Mouse (Mus musculus) midbrain, embryonic 16.5 days (tissue): ENCODE measurements around the gene Isoc2b. TPM values are rescaled to one million over a fixed set of nuclear protein-coding genes. Genes with fewer than 3 reads are reported as not detected.
A peak's percentile ranks its signal among the peaks of the same experiment; 100 is the strongest.
"Not testable (repeated sequence)": the region's sequence is repeated elsewhere in the genome, so short reads cannot be mapped to it uniquely, and the experiment has no call there.

Experiments
- ATAC-seq: fragments of 200-750 bp; cut with Nextera tagmentation; 2 replicates; pipeline ENCODE4 v1.8.0; 2017; ENCODE audit warnings: moderate TSS enrichment
- H3K27ac ChIP-seq: fragments of 300-500 bp; sonication (generic); 2 replicates; pipeline ENCODE4 v1.5.1; 2014; ENCODE audit warnings: mild to moderate bottlenecking, low read length, mixed read lengths
- H3K27me3 ChIP-seq: fragments of 300-500 bp; sonication (generic); 2 replicates; pipeline ENCODE4 v1.6.1; 2014; ENCODE audit warnings: low read depth, low read length, mixed read lengths; ENCODE audit not compliant: control insufficient read depth, insufficient read depth
- H3K36me3 ChIP-seq: fragments of 300-500 bp; sonication (generic); 2 replicates; pipeline ENCODE4 v1.6.1; 2014; ENCODE audit warnings: mild to moderate bottlenecking, low read length, moderate library complexity, mixed read lengths; ENCODE audit not compliant: control insufficient read depth, insufficient read depth
- H3K4me1 ChIP-seq: fragments of 300-500 bp; sonication (generic); 2 replicates; pipeline ENCODE4 v1.6.1; 2014; ENCODE audit warnings: mild to moderate bottlenecking, low read length, mixed read lengths; ENCODE audit not compliant: control insufficient read depth, insufficient read depth
- H3K4me2 ChIP-seq: fragments of 300-500 bp; sonication (generic); 2 replicates; pipeline ENCODE4 v1.6.1; 2014; ENCODE audit warnings: mild to moderate bottlenecking, low read length, mixed read lengths
- H3K4me3 ChIP-seq: fragments of 300-500 bp; sonication (generic); 2 replicates; pipeline ENCODE4 v1.5.1; 2014; ENCODE audit warnings: low read depth, mild to moderate bottlenecking, low read length, moderate library complexity, mixed read lengths
- H3K9ac ChIP-seq: fragments of 300-500 bp; sonication (generic); 2 replicates; pipeline ENCODE4 v1.6.1; 2014; ENCODE audit warnings: low read depth, low read length, mixed read lengths
- H3K9me3 ChIP-seq: fragments of 300-500 bp; sonication (generic); replicated peaks from 2 replicates; pipeline ENCODE4 v1.6.1; 2014; ENCODE audit warnings: mild to moderate bottlenecking, low read length, mixed read lengths; ENCODE audit not compliant: control insufficient read depth, poor library complexity, severe bottlenecking
- WGBS: fragments of 180-500 bp; shearing (Covaris S2); extraction: QIAGEN DNeasy Blood & Tissue Kit; methylation state at CpG from one replicate; pipeline ENCODE4 v1.1.7; 2014; 5-methylcytosine and 5-hydroxymethylcytosine counted together
- polyA plus RNA-seq: library from polyadenylated mRNA; unstranded; fragments of >200 nt; fragmentation: Nextera tagmentation; extraction: Ambion mirVana; gene quantifications from 2 replicates; pipeline ENCODE4 v1.2.1, GENCODE M21; 2015

Isoc2b gene
- polyA plus RNA-seq, 1 experiment from 2014 or later: 5.0 TPM

DNA sequence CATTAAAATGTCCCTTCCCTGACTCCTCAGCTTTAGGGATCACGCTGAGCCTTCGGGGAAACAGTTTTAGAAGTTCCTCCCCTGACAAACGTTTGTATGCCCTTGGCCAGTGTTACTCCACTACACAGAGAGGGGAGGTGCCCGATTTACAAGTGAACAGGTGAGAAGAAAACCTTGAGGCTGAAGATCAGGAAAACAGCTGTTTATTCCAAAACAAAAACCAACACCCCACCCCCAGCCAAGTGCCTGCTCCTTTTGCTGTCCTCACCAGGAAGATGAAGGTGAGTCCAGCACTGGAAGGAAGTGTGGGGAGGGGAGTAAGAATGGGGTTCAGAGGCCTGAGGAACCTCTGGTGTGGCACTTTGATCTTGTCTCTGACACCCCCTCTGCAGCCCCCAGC is 44.7 kb downstream of the Isoc2b start:
- H3K9ac ChIP-seq: no peak overlapping the region
- no peak overlapping the region for H3K27ac ChIP-seq
- no peaks in the 10 kb centered on the region for H3K4me1 ChIP-seq
- whole genome bisulfite sequencing: 66% methylated on average over 4 of the region's 4 CpGs
- H3K36me3 ChIP-seq: peaks cover 25% of the 10 kb centered on the region
- no peaks in the 10 kb centered on the region for H3K9me3 ChIP-seq
- no peak overlapping the region for H3K4me3 ChIP-seq
- ATAC-seq: no peak
- no peaks in the 10 kb centered on the region for H3K27me3 ChIP-seq
- H3K4me2 ChIP-seq: no peak overlapping the region

DNA sequence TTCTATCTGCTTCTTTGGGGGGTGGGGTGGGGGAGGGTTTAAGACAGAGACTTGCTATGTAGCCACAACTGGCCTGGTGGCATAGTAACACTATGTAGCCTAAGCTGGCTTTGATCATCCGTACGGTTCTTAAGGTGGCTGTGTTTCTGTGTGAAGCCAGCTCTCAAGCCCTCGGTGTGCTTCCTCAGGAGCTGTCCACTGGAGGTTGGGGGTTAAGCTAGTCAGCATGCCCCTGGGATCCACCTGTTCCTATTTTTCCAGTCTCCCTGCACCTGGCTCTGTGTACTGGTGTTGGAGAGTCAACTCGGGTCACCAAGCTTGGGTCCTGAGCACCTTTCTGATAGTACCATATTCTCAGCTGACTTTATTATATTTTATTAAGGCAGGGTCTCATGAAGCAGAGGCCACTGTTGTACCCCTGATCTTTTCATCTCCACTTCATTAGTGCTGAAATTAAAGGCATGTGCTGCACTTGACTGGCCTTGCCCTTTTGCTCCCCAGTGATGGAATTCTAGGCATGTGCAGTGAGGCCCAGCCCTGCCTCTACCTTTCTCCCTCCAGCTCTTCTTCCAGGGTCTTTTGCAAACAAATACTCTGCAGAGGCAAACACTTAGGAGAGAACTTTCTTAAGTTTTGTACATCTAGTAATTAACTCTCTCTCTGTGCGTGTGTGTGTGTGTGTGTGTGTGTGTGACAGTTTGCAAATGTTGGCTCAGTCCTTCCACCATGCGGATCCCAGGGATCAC is 47.7 kb downstream of the Isoc2b start:
- ATAC-seq: no peak
- 80% methylated on average over 6 of the region's 6 CpGs for WGBS
- H3K36me3 ChIP-seq: peaks cover under 1% of the 10 kb centered on the region; the same call in 1 of the 2 replicates

DNA sequence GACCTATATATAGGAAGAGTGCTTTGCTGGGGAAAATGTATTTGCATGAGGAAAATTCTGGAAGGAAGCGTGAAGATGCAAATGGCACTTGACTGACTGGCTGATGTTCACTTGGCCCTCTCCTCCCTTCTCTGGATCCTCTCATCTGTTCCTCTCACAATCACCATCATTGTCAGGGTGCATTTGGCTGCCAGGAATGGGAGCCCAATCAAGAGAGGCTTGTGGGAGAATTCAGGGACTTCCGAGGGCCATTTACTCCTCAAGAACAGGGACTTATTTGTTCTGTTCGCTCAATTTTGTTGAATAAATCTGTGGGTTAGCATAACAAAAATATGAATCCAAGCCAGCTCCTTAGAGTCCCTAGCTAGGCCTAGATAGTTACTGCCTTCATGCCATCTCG is 48.4 kb downstream of the Isoc2b start:
- Histone ChIP-seq H3K4me1 (no peaks in the 10 kb centered on the region), H3K4me3 (no peak overlapping the region), H3K36me3 (no peaks in the 10 kb centered on the region), H3K9me3 (no peaks in the 10 kb centered on the region), H3K27me3 (no peaks in the 10 kb centered on the region), H3K27ac (no peak overlapping the region), H3K4me2 (no peak overlapping the region), H3K9ac (no peak overlapping the region)
- no peak for ATAC-seq
- WGBS: 79% methylated on average over 4 of the region's 4 CpGs

More for the DNA sequence above, 47.7 kb downstream of the Isoc2b start:
- Histone ChIP-seq H3K9ac (no peak overlapping the region), H3K4me2 (no peak overlapping the region), H3K9me3 (no peaks in the 10 kb centered on the region), H3K27ac (no peak overlapping the region), H3K27me3 (no peaks in the 10 kb centered on the region), H3K4me1 (no peaks in the 10 kb centered on the region), H3K4me3 (no peak overlapping the region)

DNA sequence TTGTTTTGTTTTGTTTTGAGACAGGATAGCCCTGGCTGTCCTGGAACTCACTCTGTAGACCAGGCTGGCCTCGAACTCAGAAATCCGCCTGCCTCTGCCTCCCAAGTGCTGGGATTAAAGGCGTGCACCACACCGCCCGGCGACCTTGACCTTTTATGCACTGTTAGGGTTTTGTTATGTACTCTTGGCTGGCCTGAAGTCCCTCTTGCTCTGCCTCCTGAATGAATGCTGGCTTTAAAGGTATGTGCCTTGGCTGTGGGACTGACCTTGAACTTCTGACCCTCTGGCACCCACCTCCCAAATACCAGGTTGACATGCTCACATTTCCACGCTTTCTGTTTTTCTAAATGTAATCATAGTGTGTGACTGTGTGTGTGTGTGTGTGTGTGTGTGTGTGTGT is 49.1 kb downstream of the Isoc2b start:
- not testable (repeated sequence) for H3K4me2 ChIP-seq, H3K4me1 ChIP-seq, H3K27ac ChIP-seq, H3K9ac ChIP-seq, H3K9me3 ChIP-seq, ATAC-seq, H3K27me3 ChIP-seq, H3K4me3 ChIP-seq, H3K36me3 ChIP-seq
- 90% methylated on average over 7 of the region's 7 CpGs for WGBS

DNA sequence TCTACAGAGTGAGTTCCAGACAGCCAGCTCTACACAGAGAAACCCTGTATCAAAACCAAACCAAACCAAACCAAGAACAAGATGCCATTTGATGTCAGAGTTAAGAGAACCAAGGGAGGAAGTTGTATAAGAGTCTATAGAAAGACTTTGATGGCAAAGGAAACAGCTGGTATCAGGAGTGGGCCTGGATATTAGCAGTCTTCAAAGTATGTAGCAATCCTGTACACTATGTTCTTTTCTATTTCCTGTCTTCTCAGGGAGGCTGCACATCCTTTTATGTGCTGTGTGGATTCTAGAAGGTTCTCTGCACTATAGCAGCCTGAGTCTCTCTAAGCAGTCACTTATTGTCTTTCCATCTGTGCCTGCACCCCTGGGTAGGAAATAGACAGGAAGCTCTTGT is 53.5 kb downstream of the Isoc2b start:
- H3K27ac ChIP-seq: no peak overlapping the region
- H3K4me2 ChIP-seq: no peak overlapping the region
- H3K4me3 ChIP-seq: no peak overlapping the region
- H3K4me1 ChIP-seq: peaks cover 6% of the 10 kb centered on the region; the same call in 1 of the 2 replicates
- H3K36me3 ChIP-seq: no peaks in the 10 kb centered on the region
- H3K9me3 ChIP-seq: no peaks in the 10 kb centered on the region
- H3K27me3 ChIP-seq: no peaks in the 10 kb centered on the region
- H3K9ac ChIP-seq: no peak overlapping the region
- no peak for ATAC-seq

DNA sequence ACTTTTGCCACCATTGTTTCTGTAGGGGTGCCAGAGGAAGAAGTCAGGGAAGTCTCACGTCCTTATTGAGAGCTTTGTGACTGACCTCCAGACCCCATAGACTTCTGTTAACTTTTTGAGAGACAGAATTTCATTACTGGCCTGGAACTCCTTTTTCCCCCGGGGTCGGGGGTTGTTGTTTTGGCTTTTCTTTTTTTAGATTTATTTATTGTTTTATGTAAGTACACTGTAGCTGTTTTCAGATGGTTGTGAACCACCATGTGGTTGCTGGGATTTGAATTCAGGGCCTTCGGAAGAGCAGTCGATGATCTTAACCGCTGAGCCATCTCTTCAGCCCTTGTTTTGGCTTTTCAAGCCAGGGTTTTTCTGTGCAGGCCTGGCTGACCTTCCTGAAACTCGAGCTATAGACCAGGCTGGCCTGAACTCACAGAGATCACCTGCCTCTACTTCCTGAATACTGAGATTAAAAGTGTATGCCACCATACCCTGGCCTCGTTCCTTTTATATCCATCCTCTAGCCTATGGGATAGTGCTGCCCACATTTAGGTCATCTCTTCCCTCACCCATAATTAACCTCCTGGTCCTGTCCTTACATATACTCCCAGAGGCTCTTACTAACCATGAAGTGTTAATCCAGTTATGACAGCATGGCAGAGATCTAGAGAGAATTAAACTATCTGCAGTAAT is 56.8 kb downstream of the Isoc2b start:
- Histone ChIP-seq H3K36me3 (peaks cover 6% of the 10 kb centered on the region; the same call in 1 of the 2 replicates), H3K4me3 (peak overlapping the region; percentile 96), H3K4me1 (peaks cover 19% of the 10 kb centered on the region), H3K9me3 (no peaks in the 10 kb centered on the region), H3K27ac (peak overlapping the region; percentile 88), H3K27me3 (no peaks in the 10 kb centered on the region), H3K4me2 (peak overlapping the region; percentile 83), H3K9ac (peak overlapping the region; percentile 65)
- ATAC-seq: no peak
- WGBS: 20% methylated on average over 8 of the region's 8 CpGs

- H3K9ac ChIP-seq: peak within 1 kb of the TSS; percentile 97
- no peaks in the 10 kb centered on the region for H3K27me3 ChIP-seq
- H3K27ac ChIP-seq: peak within 1 kb of the TSS; percentile 97
- ATAC-seq: peak; percentile 99
- peak within 1 kb of the TSS; percentile 83 for H3K4me2 ChIP-seq
- no peaks in the 10 kb centered on the region for H3K9me3 ChIP-seq
- under 1% methylated on average over 58 of the region's 62 CpGs for WGBS
- peaks cover 19% of the 10 kb centered on the region for H3K4me1 ChIP-seq
- peaks cover 8% of the 10 kb centered on the region; the same call in 1 of the 2 replicates for H3K36me3 ChIP-seq
- H3K4me3 ChIP-seq: peak within 1 kb of the TSS; percentile 96
These were observed 57.6 kb downstream of the Isoc2b start, which contains the start of gene Ube2s for GRCm38 (mm10) chr7:4812303-4813104. Gene Ube2s, minus strand, starts transcription at chr7:4812590.

- H3K9ac ChIP-seq: peak overlapping the region; percentile 97
- H3K27ac ChIP-seq: peak overlapping the region; percentile 97
- no peaks in the 10 kb centered on the region for H3K27me3 ChIP-seq
- peaks cover 12% of the 10 kb centered on the region; the same call in 1 of the 2 replicates for H3K36me3 ChIP-seq
- H3K4me3 ChIP-seq: peak overlapping the region; percentile 96
- peak overlapping the region; percentile 83 for H3K4me2 ChIP-seq
- H3K9me3 ChIP-seq: no peaks in the 10 kb centered on the region
- 1% methylated on average over 23 of the region's 36 CpGs for WGBS
- ATAC-seq: no peak
- H3K4me1 ChIP-seq: peaks cover 19% of the 10 kb centered on the region
These were observed 58.2 kb downstream of the Isoc2b start for GRCm38 (mm10) chr7:4811842-4812302.
